Mouse (Mus musculus) c-Kit-negative CD71-positive TER-119-positive erythroid progenitor cells, embryonic 14.5 days (primary cell): Measurements from ENCODE around the gene Carns1.

ENCODE experiments used
- DNase-seq: peaks from one replicate; pipeline ENCODE4 v3.0.0-alpha.2; 2013; ENCODE audit warnings: low read depth, low spot score

Carns1 gene

GRCm38 (mm10) chr19:4171393-4172290 lies 3.6 kb downstream of the Carns1 start:
- no peak for DNase-seq

DNA sequence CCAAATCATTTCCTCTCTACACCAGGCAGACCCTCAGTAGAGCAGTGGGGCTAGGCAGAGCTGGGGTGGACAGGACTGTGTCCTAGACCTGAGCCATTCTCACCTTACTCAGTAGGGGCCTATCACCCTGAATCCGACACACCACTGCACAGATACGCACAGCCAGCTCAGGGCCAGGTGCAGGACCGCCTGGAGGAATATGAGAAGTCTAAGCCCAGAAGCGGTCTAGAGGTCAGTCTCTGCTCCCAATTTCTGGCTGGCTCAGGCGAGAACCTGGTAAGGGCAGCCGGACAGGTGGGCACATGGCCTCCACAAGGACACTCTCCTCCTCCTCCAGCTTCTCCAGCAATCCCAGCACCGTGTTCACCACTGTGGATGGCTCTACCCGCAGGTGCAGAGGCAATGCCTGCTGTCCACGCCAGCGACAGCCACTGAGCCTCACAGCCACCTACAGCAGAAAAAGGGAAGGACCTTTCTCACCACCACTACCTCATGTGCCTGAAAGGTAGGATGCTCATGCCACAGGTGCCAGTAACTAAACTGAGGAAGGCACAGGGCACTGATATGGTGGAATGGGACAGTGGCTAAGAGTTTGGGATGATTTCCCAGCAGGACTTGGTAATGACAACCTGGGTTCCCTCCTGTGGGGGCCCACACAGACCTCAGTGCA lies 4.4 kb downstream of the Carns1 start:
- no peak for DNase-seq

DNA sequence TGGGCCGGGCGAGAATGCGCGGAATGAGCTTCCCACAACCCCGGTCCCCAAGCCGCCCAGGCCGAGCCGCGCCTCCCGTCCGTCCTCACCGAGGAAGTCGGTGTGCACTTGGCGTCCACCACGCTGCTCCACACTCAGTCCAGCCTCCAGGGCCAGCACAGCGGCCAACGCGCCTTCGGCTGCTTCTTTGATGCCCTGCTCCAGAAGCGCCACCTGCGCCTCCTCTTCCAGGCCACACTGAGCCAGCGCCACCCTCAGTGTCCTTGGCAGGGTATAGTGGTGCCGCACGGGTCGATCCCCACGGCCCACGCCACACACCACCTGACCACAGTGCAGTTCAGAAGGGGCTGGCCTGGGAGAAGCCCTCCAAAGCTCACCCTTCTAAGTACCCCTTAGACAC lies 5.5 kb downstream of the Carns1 start:
- DNase-seq, result no peak

DNA sequence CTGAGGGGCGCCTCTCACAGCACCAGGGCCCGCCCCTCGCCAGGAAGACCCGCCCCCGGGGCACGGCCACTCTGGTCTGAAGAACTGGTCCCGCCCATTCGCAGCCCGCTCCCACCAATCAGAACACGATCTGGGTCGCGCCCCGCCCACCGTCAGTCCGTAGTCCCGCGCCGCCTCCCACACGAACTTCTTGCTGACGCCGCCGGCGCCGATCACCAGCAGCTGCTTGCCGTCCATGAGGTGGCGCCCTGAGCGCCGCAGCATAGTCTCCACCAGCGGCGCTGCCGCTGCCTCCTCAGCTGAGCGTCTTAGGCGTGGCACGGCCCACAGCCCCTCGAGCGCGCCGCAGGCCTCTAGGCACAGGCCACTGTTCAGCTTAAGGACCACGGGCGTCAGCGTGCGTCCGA lies 5.9 kb downstream of the Carns1 start:
- DNase-seq, result peak; percentile 95

DNA sequence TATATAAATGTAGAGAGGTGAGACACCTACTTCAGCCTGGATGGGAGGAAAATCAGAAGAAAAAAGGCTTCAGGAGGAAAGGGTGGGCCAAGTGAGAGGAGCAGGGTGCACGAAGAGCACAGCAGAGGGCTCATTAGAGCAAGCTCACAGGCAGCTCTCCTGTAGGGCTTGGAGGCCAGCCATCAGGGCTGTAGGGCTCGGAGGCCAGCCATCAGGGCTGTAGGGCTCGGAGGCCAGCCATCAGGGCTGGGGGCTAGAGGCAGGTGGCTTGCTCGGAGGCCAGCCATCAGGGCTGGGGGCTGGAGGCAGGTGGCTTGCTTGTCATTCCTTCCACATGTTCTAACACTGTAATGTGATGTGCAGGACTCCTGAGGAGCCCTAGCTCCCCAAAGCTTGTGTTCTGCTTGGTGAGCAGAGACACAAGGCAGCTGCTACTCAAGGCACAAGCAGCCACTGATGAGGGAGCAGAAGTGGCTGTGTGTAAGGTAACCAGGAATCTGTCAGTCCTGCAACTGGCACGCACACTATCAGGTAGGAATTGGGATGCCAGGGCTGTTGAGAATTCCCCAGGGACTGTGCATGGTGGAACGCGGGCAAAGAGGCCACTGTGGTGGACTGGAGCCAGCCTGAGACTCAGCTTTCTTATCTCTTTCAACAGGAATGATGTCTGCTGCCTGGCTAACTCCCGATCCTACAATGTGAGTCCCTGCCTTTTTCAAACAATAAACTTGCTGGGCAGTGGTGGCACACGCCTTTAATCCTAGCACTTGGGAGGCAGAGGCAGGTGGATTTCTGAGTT lies 8.4 kb downstream of the Carns1 start:
- no peak for DNase-seq

GRCm38 (mm10) chr19:4164721-4165120 lies 10.6 kb downstream of the Carns1 start:
- DNase-seq, result no peak

- no peak for DNase-seq
Observed at GRCm38 (mm10) chr19:4164100-4164499, 11.2 kb downstream of the Carns1 start.

DNA sequence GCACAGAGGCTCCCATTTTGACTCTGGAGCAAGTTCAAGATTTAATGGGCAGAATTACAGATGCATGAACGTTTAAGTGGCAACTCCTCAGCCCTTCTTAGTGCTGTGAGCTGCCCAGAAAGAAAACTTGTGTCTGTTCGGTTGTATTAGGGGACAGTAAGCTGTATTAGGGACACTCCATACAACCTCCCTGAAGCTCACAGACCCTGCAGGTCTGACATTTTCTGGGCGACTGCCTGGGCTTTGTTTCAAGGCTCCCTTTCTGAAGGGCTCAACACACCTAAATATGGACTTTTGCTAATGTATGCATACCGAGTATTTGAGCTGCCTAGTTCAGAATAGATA lies 11.8 kb downstream of the Carns1 start:
- DNase-seq, result no peak

- peak; percentile 90 for DNase-seq
Observed at GRCm38 (mm10) chr19:4162646-4163542, 12.4 kb downstream of the Carns1 start, which contains the start of gene Rps6kb2. Gene Rps6kb2, minus strand, starts transcription at chr19:4163354.

- no peak for DNase-seq
Observed at GRCm38 (mm10) chr19:4159049-4159448, 16.2 kb downstream of the Carns1 start.

DNA sequence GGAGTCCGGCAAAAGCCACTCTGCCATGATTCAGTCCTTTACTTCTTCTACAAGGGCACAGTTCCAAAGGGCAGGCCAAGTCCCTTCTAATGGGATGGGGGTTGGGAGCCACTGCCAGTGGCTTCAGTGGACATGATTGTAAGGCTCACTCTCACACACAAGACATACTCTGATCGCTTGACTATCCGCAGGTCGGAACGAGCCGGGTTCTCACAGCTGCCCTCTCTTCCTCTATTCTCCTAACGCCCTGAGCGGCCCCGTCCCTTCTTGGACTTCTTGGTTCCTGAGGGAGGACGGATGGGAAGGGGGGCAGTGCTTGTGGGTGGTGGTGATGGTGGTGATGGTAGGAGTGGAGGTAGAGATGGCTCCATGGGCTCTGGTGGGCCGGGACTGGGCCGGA lies 18.5 kb downstream of the Carns1 start:
- DNase-seq, result no peak

GRCm38 (mm10) chr19:4156073-4156579 lies 19.2 kb downstream of the Carns1 start:
- no peak for DNase-seq

DNA sequence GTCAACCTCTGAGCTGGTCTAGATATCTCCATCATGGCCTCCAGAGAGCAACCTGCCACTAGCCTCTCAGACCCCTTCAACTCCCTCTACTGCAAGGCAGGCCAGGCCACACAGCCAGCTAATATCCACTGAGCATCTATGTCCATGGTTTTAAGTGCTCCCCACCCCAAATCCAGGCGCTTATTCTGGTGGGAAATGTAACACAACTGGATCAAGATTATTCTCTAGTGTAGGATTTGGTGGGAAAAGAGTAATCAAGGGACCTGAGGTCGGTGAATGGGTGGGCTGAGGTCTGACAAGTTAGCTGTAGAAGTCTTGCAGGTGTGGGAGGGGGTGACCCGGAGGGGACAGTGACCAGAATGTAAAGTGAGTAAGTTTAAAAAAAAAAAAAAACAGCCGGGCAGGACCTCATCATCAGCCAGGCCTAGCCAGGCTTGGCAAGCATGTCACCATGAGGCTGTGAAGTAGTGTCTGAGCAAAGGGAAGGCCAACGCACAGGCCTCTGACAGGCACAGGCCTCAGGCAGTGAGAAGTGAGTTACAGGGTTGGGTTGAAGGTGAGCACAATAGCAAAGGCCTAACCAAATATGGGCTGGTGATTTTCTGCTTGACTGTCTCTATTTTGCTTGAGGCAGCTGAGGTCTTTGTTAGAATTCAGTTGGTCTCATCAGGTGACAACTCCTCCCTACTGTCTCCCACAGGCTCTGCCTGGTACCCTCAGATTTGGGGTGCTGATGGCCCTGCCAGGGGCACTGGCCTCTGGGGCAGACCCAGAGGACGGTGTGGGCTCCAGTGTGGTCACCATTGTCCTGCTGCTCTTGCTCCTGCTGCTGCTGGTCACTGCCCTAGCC lies 19.8 kb downstream of the Carns1 start:
- no peak for DNase-seq

DNA sequence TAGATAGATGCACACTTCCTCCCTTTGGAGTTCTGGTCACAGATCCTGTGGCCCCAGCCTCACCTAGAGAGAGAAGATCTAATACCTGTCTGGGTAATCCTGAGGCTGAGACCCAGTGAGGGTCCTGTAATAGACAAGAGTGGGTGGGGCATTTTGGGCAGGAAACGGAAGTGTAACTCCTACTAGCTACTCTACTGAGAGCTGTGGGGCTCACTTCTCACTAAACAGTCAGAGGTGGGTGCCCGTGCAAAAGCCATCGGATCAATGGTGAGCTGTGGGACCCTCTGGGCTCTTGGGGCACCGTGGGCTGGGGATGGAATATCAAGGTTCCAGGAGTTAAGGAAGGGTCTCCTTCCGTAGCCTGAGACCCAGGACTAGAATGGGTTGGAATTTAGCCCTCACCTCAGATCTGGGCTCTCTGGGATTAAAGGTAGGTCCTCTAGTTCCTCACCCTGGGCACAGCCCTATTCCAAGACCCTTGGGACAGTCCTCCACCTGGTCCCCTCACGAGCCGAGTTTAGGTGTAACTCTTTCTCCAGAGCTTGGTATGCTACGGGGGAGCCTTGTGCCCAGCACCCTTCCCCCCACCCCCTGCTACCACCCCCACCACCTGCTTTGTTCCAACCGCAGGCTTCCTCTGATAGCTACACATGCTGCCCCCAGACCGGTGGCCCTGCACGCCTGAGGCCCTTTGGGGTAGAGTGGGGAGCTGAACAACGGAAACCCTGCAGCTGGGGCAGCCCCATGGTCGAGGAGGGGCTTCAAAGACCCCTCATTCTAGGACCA lies 20.6 kb downstream of the Carns1 start:
- DNase-seq, result no peak

DNA sequence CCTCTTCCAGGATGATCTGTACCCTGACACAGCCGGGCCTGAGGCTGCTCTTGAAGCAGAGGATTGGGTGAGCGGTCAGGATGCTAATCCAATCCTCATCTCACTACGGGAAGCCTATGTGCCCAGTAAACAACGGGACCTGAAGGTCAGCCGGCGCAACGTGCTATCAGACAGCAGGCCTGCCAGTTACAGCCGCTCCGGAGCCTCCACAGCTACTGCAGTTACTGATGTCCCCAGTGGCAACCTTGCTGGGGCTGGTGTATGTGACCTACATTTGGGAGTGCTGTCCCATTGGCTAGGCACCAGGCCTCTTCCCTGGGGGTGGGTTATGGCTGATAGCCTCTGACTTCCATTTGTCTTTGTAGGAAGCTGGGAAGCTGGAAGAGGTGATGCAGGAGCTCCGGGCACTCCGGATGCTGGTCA lies 22.0 kb downstream of the Carns1 start, which contains the start of gene Ptprcap:
Gene Ptprcap (plus strand): TSS at position 373 of the 423 bp plus-strand sequence.
- DNase-seq, result no peak

GRCm38 (mm10) chr19:4152445-4153231 lies 22.6 kb downstream of the Carns1 start:
- DNase-seq, result no peak

DNA sequence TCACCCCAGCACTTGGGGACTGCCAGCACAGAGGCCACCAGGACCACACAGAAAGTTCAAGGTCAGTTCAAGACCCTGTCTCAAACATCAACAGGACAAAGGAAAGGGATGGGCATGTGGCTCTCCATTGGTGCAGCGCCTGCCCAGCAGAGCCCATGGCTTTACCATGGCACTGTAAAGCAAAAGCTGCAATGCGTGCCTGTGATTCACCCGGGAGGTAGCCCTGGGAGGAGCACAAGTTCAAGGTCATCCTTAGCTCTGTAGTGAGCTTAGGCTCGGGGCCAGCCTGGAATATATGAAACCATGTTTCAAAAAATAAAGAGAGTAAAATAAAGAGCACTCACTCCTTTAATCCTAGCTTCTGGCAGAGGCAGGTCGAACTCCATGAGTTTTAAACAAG lies 23.4 kb downstream of the Carns1 start:
- no peak for DNase-seq

DNA sequence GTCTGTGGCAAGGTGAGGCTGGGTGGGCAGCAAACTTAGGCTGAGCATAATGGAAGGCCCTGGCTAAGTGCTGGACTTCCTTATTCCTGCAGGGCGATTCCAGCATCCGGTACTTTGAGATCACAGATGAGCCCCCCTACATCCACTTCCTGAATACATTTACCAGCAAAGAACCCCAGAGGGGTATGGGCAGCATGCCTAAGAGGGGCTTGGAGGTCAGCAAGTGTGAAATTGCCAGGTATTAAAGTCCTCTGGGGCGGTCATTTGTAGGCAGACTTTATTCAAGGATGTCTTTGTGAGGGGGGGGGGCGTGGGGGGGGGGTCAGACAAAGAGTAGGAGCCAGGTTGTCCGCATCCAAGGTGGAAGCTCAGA lies 23.8 kb downstream of the Carns1 start:
- no peak for DNase-seq
